Mouse (Mus musculus) intestine, postnatal 0 days (tissue): ENCODE results near the gene Ankrd13d. TPM values are rescaled to one million over a fixed set of nuclear protein-coding genes. Genes with fewer than 3 reads are reported as not detected.

Experiments
- ATAC-seq: fragments of 200-750 bp; cut with Nextera tagmentation; 2 replicates; pipeline ENCODE4 v1.8.0; 2017; ENCODE audit warnings: mild to moderate bottlenecking, moderate TSS enrichment, moderate library complexity
- H3K27ac ChIP-seq: fragments of 300-500 bp; sonication (generic); 2 replicates; pipeline ENCODE4 v1.5.1; 2014; ENCODE audit warnings: mild to moderate bottlenecking, low read depth, low read length, moderate library complexity
- H3K27me3 ChIP-seq: fragments of 300-500 bp; sonication (generic); replicated peaks from 2 replicates; pipeline ENCODE4 v1.6.1; 2014; ENCODE audit warnings: low read length, mixed read lengths; ENCODE audit not compliant: control insufficient read depth, insufficient read depth
- H3K36me3 ChIP-seq: fragments of 300-500 bp; sonication (generic); 2 replicates; pipeline ENCODE4 v1.6.1; 2014; ENCODE audit warnings: mild to moderate bottlenecking, moderate library complexity; ENCODE audit not compliant: control insufficient read depth, insufficient read depth
- H3K4me1 ChIP-seq: fragments of 300-500 bp; sonication (generic); replicated peaks from 2 replicates; pipeline ENCODE4 v1.6.1; 2014; ENCODE audit warnings: antibody characterized with exemption, low read length, mixed read lengths; ENCODE audit not compliant: control insufficient read depth, insufficient read depth
- H3K4me2 ChIP-seq: fragments of 300-500 bp; sonication (generic); replicated peaks from 2 replicates; pipeline ENCODE4 v1.6.1; 2014; ENCODE audit warnings: low read depth, mild to moderate bottlenecking, moderate library complexity
- H3K4me3 ChIP-seq: fragments of 300-500 bp; sonication (generic); 2 replicates; pipeline ENCODE4 v1.5.1; 2014; ENCODE audit warnings: low read depth, low read length
- H3K9ac ChIP-seq: fragments of 300-500 bp; sonication (generic); 2 replicates; pipeline ENCODE4 v1.6.1; 2014; ENCODE audit warnings: mild to moderate bottlenecking, low read depth, low read length
- H3K9me3 ChIP-seq: fragments of 300-500 bp; sonication (generic); 2 replicates; pipeline ENCODE4 v1.6.1; 2016; ENCODE audit warnings: mixed run types; ENCODE audit not compliant: control insufficient read depth
- CTCF ChIP-seq: sonication (generic); IDR thresholded peaks from 2 replicates; pipeline ENCODE4 v1.5.1; 2016; ENCODE audit warnings: low read depth, mild to moderate bottlenecking, control low read depth, antibody characterized with exemption, moderate library complexity
- WGBS: fragments of 180-500 bp; shearing (Covaris S2); extraction: QIAGEN DNeasy Blood & Tissue Kit; methylation state at CpG from one replicate; pipeline ENCODE4 v1.1.7; 2014; 5-methylcytosine and 5-hydroxymethylcytosine counted together
- microRNA-seq: library from miRNA; unstranded; fragments of <30 nt; microRNA quantifications from one replicate; pipeline ENCODE4, GENCODE M21; 2016
- polyA plus RNA-seq: library from polyadenylated mRNA; unstranded; fragments of >200 nt; fragmentation: Nextera tagmentation; extraction: Ambion mirVana; gene quantifications from 2 replicates; pipeline ENCODE4 v1.2.1, GENCODE M21; 2015

Gene Ankrd13d
- polyA plus RNA-seq, 1 experiment from 2014 or later: 2.0 TPM

GRCm38 (mm10) chr19:4227894-4228678 lies 54.9 kb downstream of the Ankrd13d start:
- TF ChIP-seq CTCF: peak; percentile 97
- H3K4me3 ChIP-seq: no peak overlapping the region
- 20% methylated on average over 8 of the region's 8 CpGs for WGBS
- H3K4me1 ChIP-seq: peaks cover 7% of the 10 kb centered on the region
- H3K27ac ChIP-seq: no peak overlapping the region
- H3K9ac ChIP-seq: no peak overlapping the region
- H3K36me3 ChIP-seq: no peaks in the 10 kb centered on the region
- no peak for ATAC-seq
- no peaks in the 10 kb centered on the region for H3K9me3 ChIP-seq
- H3K27me3 ChIP-seq: no peaks in the 10 kb centered on the region
- H3K4me2 ChIP-seq: 0 out of 2 replicates have a peak overlapping the region, but pooled peaks have one; percentile 1

GRCm38 (mm10) chr19:4227446-4227845 lies 55.5 kb downstream of the Ankrd13d start:
- Histone ChIP-seq H3K9ac (no peak overlapping the region), H3K36me3 (no peaks in the 10 kb centered on the region), H3K4me2 (no peak overlapping the region), H3K4me3 (no peak overlapping the region), H3K9me3 (no peaks in the 10 kb centered on the region), H3K4me1 (peaks cover 7% of the 10 kb centered on the region), H3K27me3 (no peaks in the 10 kb centered on the region), H3K27ac (no peak overlapping the region)
- no peak for TF ChIP-seq CTCF
- WGBS: 67% methylated on average over 5 of the region's 5 CpGs
- ATAC-seq: no peak

- Histone ChIP-seq H3K4me3 (no peak overlapping the region), H3K27me3 (no peaks in the 10 kb centered on the region), H3K4me1 (peaks cover 12% of the 10 kb centered on the region), H3K27ac (no peak overlapping the region), H3K9me3 (no peaks in the 10 kb centered on the region), H3K9ac (no peak overlapping the region), H3K4me2 (no peak overlapping the region), H3K36me3 (no peaks in the 10 kb centered on the region)
- no peak for TF ChIP-seq CTCF
- WGBS: 88% methylated on average over 7 of the region's 7 CpGs
- no peak for ATAC-seq
These were observed 56.2 kb downstream of the Ankrd13d start for GRCm38 (mm10) chr19:4226779-4227178.

GRCm38 (mm10) chr19:4222165-4222564 lies 60.8 kb downstream of the Ankrd13d start:
- peaks cover 16% of the 10 kb centered on the region for H3K4me1 ChIP-seq
- peak overlapping the region; percentile 52 for H3K4me2 ChIP-seq
- WGBS: 51% methylated on average over 11 of the region's 11 CpGs
- H3K36me3 ChIP-seq: no peaks in the 10 kb centered on the region
- no peak overlapping the region for H3K9ac ChIP-seq
- no peaks in the 10 kb centered on the region for H3K9me3 ChIP-seq
- H3K27ac ChIP-seq: no peak overlapping the region
- no peak overlapping the region for H3K4me3 ChIP-seq
- no peaks in the 10 kb centered on the region for H3K27me3 ChIP-seq
- no peak for ATAC-seq
- TF ChIP-seq CTCF: no peak

- Histone ChIP-seq H3K4me2 (peak overlapping the region; percentile 52), H3K4me3 (peak overlapping the region; percentile 11), H3K36me3 (no peaks in the 10 kb centered on the region), H3K27ac (peak overlapping the region; percentile 64; the same call in 1 of the 2 replicates), H3K9ac (peak overlapping the region; percentile 31; the same call in 1 of the 2 replicates), H3K4me1 (peaks cover 16% of the 10 kb centered on the region), H3K9me3 (no peaks in the 10 kb centered on the region), H3K27me3 (no peaks in the 10 kb centered on the region)
- 16% methylated on average over 14 of the region's 14 CpGs for WGBS
- ATAC-seq: peak; percentile 65
- TF ChIP-seq CTCF: no peak
These were observed 61.8 kb downstream of the Ankrd13d start for GRCm38 (mm10) chr19:4220957-4221743.

- Histone ChIP-seq H3K9ac (0 out of 2 replicates have a peak overlapping the region, but pooled peaks have one; percentile 11), H3K4me1 (peaks cover 16% of the 10 kb centered on the region), H3K27ac (peak overlapping the region; percentile 64; the same call in 1 of the 2 replicates), H3K27me3 (no peaks in the 10 kb centered on the region), H3K36me3 (no peaks in the 10 kb centered on the region), H3K4me2 (peak overlapping the region; percentile 52), H3K9me3 (no peaks in the 10 kb centered on the region), H3K4me3 (no peak overlapping the region)
- no peak for ATAC-seq
- 21% methylated on average over 4 of the region's 4 CpGs for WGBS
- TF ChIP-seq CTCF: no peak
These were observed 62.5 kb downstream of the Ankrd13d start for GRCm38 (mm10) chr19:4220416-4220815.

Small RNA genes lying within 50 kb of the gene (microRNA-seq; reads per million reads assigned to microRNA genes)
- not detected for gene Mir6985

Other genes with a start within 250 kb of the Ankrd13d start
- gene Gstp1, start 245.2 kb downstream of the Ankrd13d start, polyA plus RNA-seq: 746 and 756 TPM in 2 replicates
- 151 and 182 TPM in 2 replicates for gene Gstp2, start 237.1 kb downstream of the Ankrd13d start, polyA plus RNA-seq
- gene Gstp3, start 223.6 kb downstream of the Ankrd13d start, polyA plus RNA-seq: 68.7 and 72.6 TPM in 2 replicates
- gene Cabp2, start 201.6 kb downstream of the Ankrd13d start, polyA plus RNA-seq: not detected in 2 replicates
- 97.1 and 108 TPM in 2 replicates for gene Cdk2ap2, start 186.0 kb downstream of the Ankrd13d start, polyA plus RNA-seq
- gene Pitpnm1, start 183.1 kb downstream of the Ankrd13d start, polyA plus RNA-seq: 13.7 and 16.3 TPM in 2 replicates
- gene Aip, start 157.3 kb downstream of the Ankrd13d start, polyA plus RNA-seq: 42.0 and 42.3 TPM in 2 replicates
- not detected in 2 replicates for gene Gpr152, start 143.3 kb downstream of the Ankrd13d start, polyA plus RNA-seq
- 0.33 TPM in 2 replicates for gene Cabp4, start 139.1 kb downstream of the Ankrd13d start, polyA plus RNA-seq
- gene Coro1b, start 134.5 kb downstream of the Ankrd13d start, polyA plus RNA-seq: 237 and 239 TPM in 2 replicates
- 2.7 and 3.4 TPM in 2 replicates for gene Ptprcap, start 129.5 kb downstream of the Ankrd13d start, polyA plus RNA-seq
- 33.9 and 35.1 TPM in 2 replicates for gene Rps6kb2, start 119.8 kb downstream of the Ankrd13d start, polyA plus RNA-seq
- 0.90 TPM in 2 replicates for gene Carns1, start 107.7 kb downstream of the Ankrd13d start, polyA plus RNA-seq
- gene Tbc1d10c, start 91.9 kb downstream of the Ankrd13d start, polyA plus RNA-seq: 2.0 and 2.3 TPM in 2 replicates
- gene Ppp1ca, start 91.1 kb downstream of the Ankrd13d start, polyA plus RNA-seq: 370 and 382 TPM in 2 replicates
- 12.3 and 13.5 TPM in 2 replicates for gene Rad9a, start 81.5 kb downstream of the Ankrd13d start, polyA plus RNA-seq
- 2.4 and 2.5 TPM in 2 replicates for gene Clcf1, start 68.9 kb downstream of the Ankrd13d start, polyA plus RNA-seq
- gene AC109138.7, start 68.8 kb downstream of the Ankrd13d start, polyA plus RNA-seq: not detected in 2 replicates
- gene Pold4, start 51.2 kb downstream of the Ankrd13d start, polyA plus RNA-seq: 81.5 and 87.8 TPM in 2 replicates
- gene Ssh3, start 14.0 kb downstream of the Ankrd13d start, polyA plus RNA-seq: 18.1 and 18.5 TPM in 2 replicates
- gene Grk2, start 23.1 kb upstream of the Ankrd13d start, polyA plus RNA-seq: 14.4 and 18.5 TPM in 2 replicates
- 21.0 and 21.2 TPM in 2 replicates for gene Kdm2a, start 115.1 kb upstream of the Ankrd13d start, polyA plus RNA-seq
- gene Rhod, start 156.3 kb upstream of the Ankrd13d start, polyA plus RNA-seq: 54.8 and 60.3 TPM in 2 replicates
- gene Syt12, start 194.3 kb upstream of the Ankrd13d start, polyA plus RNA-seq: 0.23 and 0.26 TPM in 2 replicates
- gene 2010003K11Rik, start 215.4 kb upstream of the Ankrd13d start, polyA plus RNA-seq: 156 and 165 TPM in 2 replicates
- 6.1 and 7.0 TPM in 2 replicates for gene Pcx, start 227.3 kb upstream of the Ankrd13d start, polyA plus RNA-seq